Mouse (Mus musculus): ENCODE measurements around the gene Hoxb6. TPM values are rescaled to one million over a fixed set of nuclear protein-coding genes. Genes with fewer than 3 reads are reported as not detected.

Gene Hoxb6
- not detected in 2 replicates for polyA plus RNA-seq (2012; rRNA removed)

GRCm38 (mm10) chr11:96291681-96292564, at the start of gene Hoxb6:
Gene Hoxb6 (plus strand): TSS chr11:96292476.
- TF ChIP-seq CTCF (IDR thresholded peaks at IDR 0.05; ENCODE audit: extremely low read depth, insufficient read depth, low read length): no peak
- TF ChIP-seq POLR2A (IDR thresholded peaks at IDR 0.05; ENCODE audit: extremely low read depth, insufficient read depth, low read length): no peak
- H3K4me3 ChIP-seq (ENCODE audit: insufficient read depth, low read length): no peak within 1 kb of the TSS
- H3K4me1 ChIP-seq (ENCODE audit: control insufficient read depth, insufficient read depth, low read length): no peaks in the 10 kb centered on the region
- no peak within 1 kb of the TSS for H3K27ac ChIP-seq (ENCODE audit: insufficient read depth, low read length)

GRCm38 (mm10) chr11:96250901-96251300, 41.4 kb upstream of the Hoxb6 start:
- H3K4me3 ChIP-seq (ENCODE audit: insufficient read depth, low read length): no peak overlapping the region
- no peaks in the 10 kb centered on the region for H3K4me1 ChIP-seq (ENCODE audit: control insufficient read depth, insufficient read depth, low read length)
- H3K27ac ChIP-seq (ENCODE audit: insufficient read depth, low read length): no peak overlapping the region
- TF ChIP-seq POLR2A (IDR thresholded peaks at IDR 0.05; ENCODE audit: extremely low read depth, insufficient read depth, low read length) (no peak), CTCF (IDR thresholded peaks at IDR 0.05; ENCODE audit: extremely low read depth, insufficient read depth, low read length) (no peak)

GRCm38 (mm10) chr11:96251480-96252031, 40.7 kb upstream of the Hoxb6 start:
- Histone ChIP-seq H3K27ac (ENCODE audit: insufficient read depth, low read length) (no peak overlapping the region), H3K4me3 (ENCODE audit: insufficient read depth, low read length) (no peak overlapping the region), H3K4me1 (ENCODE audit: control insufficient read depth, insufficient read depth, low read length) (no peaks in the 10 kb centered on the region)
- TF ChIP-seq POLR2A (IDR thresholded peaks at IDR 0.05; ENCODE audit: extremely low read depth, insufficient read depth, low read length) (no peak), CTCF (IDR thresholded peaks at IDR 0.05; ENCODE audit: extremely low read depth, insufficient read depth, low read length) (no peak)

GRCm38 (mm10) chr11:96252541-96253120, 39.6 kb upstream of the Hoxb6 start:
- H3K4me3 ChIP-seq (ENCODE audit: insufficient read depth, low read length): no peak overlapping the region
- H3K27ac ChIP-seq (ENCODE audit: insufficient read depth, low read length): no peak overlapping the region
- TF ChIP-seq POLR2A (IDR thresholded peaks at IDR 0.05; ENCODE audit: extremely low read depth, insufficient read depth, low read length) (no peak), CTCF (IDR thresholded peaks at IDR 0.05; ENCODE audit: extremely low read depth, insufficient read depth, low read length) (no peak)
- no peaks in the 10 kb centered on the region for H3K4me1 ChIP-seq (ENCODE audit: control insufficient read depth, insufficient read depth, low read length)

- H3K4me1 ChIP-seq (ENCODE audit: control insufficient read depth, insufficient read depth, low read length): no peaks in the 10 kb centered on the region
- no peak overlapping the region for H3K27ac ChIP-seq (ENCODE audit: insufficient read depth, low read length)
- H3K4me3 ChIP-seq (ENCODE audit: insufficient read depth, low read length): no peak overlapping the region
- TF ChIP-seq POLR2A (IDR thresholded peaks at IDR 0.05; ENCODE audit: extremely low read depth, insufficient read depth, low read length): no peak
- no peak for TF ChIP-seq CTCF (IDR thresholded peaks at IDR 0.05; ENCODE audit: extremely low read depth, insufficient read depth, low read length)
These were observed 38.1 kb upstream of the Hoxb6 start for GRCm38 (mm10) chr11:96254221-96254620.

DNA sequence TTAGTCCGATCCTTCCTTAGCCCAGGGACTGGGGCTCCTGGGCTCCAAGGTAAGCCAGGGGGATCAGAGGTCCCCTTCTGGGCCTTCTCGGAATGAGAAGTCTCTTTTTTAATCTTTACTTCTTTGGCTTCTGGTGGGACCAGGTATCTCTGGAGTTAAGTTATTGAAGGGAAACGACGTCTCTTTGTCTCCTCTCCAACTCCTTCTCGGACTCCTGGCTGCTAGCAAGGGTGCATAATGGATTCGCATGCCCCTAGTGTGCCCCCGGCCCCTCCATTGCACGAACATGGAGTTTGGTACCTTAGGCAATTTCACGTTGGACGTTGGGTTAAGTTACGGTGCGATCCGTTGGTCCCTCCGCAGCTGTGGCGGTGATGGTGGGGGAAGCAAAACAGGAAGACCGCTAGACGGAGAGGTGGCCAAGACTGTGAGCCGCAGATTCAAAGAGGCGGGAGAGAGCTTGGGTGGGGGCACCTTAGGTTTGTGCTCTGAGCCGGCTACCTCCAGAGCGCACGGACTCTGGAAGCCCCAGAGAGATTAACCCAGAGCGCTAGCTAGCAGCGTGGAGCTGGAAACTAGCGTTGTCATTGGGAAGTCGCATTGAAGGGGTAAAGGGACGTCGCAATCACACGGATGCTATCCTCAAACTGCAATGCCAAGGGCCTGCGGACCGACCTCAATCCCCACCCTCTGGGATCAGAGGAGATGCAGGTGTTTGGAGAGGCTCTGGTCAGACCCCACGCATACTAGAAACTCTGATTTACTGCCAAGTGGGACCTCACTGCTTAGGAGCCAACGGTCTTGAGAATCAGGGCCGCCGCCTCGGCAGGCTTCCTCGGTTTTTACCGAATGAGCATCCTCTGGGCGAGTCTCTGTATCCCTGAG, 36.9 kb upstream of the Hoxb6 start:
- no peak overlapping the region for H3K4me3 ChIP-seq (ENCODE audit: insufficient read depth, low read length)
- no peaks in the 10 kb centered on the region for H3K4me1 ChIP-seq (ENCODE audit: control insufficient read depth, insufficient read depth, low read length)
- TF ChIP-seq POLR2A (IDR thresholded peaks at IDR 0.05; ENCODE audit: extremely low read depth, insufficient read depth, low read length): no peak
- TF ChIP-seq CTCF (IDR thresholded peaks at IDR 0.05; ENCODE audit: extremely low read depth, insufficient read depth, low read length): no peak
- no peak overlapping the region for H3K27ac ChIP-seq (ENCODE audit: insufficient read depth, low read length)

DNA sequence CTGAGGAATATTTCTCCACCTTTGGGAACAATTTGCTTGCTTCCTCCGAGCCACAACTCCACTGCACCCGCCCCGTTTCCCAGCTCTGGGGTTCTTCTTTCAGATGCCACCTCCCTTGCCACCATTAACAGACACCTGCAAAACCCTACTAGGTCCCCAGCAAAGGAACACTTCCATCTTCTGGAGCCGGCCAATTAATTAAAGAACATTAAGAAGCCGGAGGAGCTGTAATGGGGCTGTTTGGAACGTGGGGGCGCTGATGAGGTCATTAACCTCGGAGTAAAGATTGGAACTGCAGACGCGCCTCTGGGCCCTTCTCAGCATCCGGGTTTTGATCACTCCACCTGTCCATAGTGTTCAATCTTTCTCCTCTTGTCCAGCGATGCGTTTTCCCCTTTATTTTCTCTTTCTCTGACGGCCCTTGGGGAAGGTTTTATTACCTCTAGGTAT, 36.3 kb upstream of the Hoxb6 start:
- Histone ChIP-seq H3K4me3 (ENCODE audit: insufficient read depth, low read length) (no peak overlapping the region), H3K27ac (ENCODE audit: insufficient read depth, low read length) (no peak overlapping the region), H3K4me1 (ENCODE audit: control insufficient read depth, insufficient read depth, low read length) (no peaks in the 10 kb centered on the region)
- TF ChIP-seq CTCF (IDR thresholded peaks at IDR 0.05; ENCODE audit: extremely low read depth, insufficient read depth, low read length) (no peak), POLR2A (IDR thresholded peaks at IDR 0.05; ENCODE audit: extremely low read depth, insufficient read depth, low read length) (no peak)

- no peaks in the 10 kb centered on the region for H3K4me1 ChIP-seq (ENCODE audit: control insufficient read depth, insufficient read depth, low read length)
- no peak for TF ChIP-seq POLR2A (IDR thresholded peaks at IDR 0.05; ENCODE audit: extremely low read depth, insufficient read depth, low read length)
- TF ChIP-seq CTCF (IDR thresholded peaks at IDR 0.05; ENCODE audit: extremely low read depth, insufficient read depth, low read length): no peak
- no peak overlapping the region for H3K27ac ChIP-seq (ENCODE audit: insufficient read depth, low read length)
- H3K4me3 ChIP-seq (ENCODE audit: insufficient read depth, low read length): no peak overlapping the region
These were observed 35.1 kb upstream of the Hoxb6 start for GRCm38 (mm10) chr11:96257141-96257540.

DNA sequence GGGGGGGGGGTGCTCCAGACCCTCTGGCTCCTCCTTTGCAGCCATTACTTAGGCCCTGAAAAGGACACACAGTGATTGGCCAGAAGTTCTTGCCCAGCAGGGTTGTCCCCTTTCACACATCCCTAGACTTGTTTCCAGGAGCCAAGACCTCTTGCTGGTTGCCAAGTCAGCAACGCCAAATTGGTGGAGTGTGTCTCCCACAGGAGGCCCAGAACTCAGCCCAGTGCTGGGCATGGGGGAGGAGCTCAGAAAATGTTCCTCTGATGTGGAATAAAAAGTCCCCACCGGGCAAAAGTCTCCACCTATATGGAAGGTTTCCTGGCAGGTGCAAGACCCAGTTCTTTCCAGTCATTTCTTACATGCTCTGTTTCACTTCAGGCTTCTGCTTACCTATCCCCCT, 33.2 kb upstream of the Hoxb6 start:
- Histone ChIP-seq H3K4me3 (ENCODE audit: insufficient read depth, low read length) (no peak overlapping the region), H3K4me1 (ENCODE audit: control insufficient read depth, insufficient read depth, low read length) (no peaks in the 10 kb centered on the region), H3K27ac (ENCODE audit: insufficient read depth, low read length) (no peak overlapping the region)
- TF ChIP-seq POLR2A (IDR thresholded peaks at IDR 0.05; ENCODE audit: extremely low read depth, insufficient read depth, low read length) (no peak), CTCF (IDR thresholded peaks at IDR 0.05; ENCODE audit: extremely low read depth, insufficient read depth, low read length) (no peak)

Measured in cortical plate, adult 2 months (tissue).